Mouse (Mus musculus) ES-E14 (cell line): Measurements from ENCODE around the gene Kprp. TPM values are rescaled to one million over a fixed set of nuclear protein-coding genes. Genes with fewer than 3 reads are reported as not detected.
A peak's percentile ranks its signal among the peaks of the same experiment; 100 is the strongest.
"Not testable (repeated sequence)": the region's sequence is repeated elsewhere in the genome, so short reads cannot be mapped to it uniquely, and the experiment has no call there.

Source experiments
- DNase-seq: peaks from one replicate; pipeline ENCODE4 v3.0.0-alpha.2; 2013; ENCODE audit warnings: low read depth, low spot score
- H3K27ac ChIP-seq: 2 replicates; pipeline ENCODE4 v1.5.1; 2012; ENCODE audit warnings: low read depth, mild to moderate bottlenecking, low read length, moderate library complexity, mixed read lengths; ENCODE audit not compliant: poor library complexity, insufficient read depth, severe bottlenecking
- H3K36me3 ChIP-seq: 2 replicates; pipeline ENCODE4 v1.6.1; 2012; ENCODE audit warnings: mild to moderate bottlenecking, low read length, moderate library complexity, mixed read lengths; ENCODE audit not compliant: control insufficient read depth, poor library complexity, insufficient read depth, severe bottlenecking
- H3K4me1 ChIP-seq, 2 experiments: fragments of 150-350 bp in 1 of 2; sonication (generic) in 1 of 2; 2 replicates each; pipeline ENCODE4 v1.6.1; 2012; ENCODE audit warnings: low read length in 2 of 2, mild to moderate bottlenecking in 1 of 2, mixed read lengths in 1 of 2; ENCODE audit not compliant: control insufficient read depth in 2 of 2, insufficient read depth in 2 of 2, poor library complexity in 1 of 2
- H3K4me3 ChIP-seq, 2 experiments: fragments of 150-350 bp in 1 of 2; sonication (generic) in 1 of 2; 2 replicates each; pipeline ENCODE4 v1.5.1; 2012; ENCODE audit warnings: low read length in 2 of 2, low read depth in 1 of 2, mild to moderate bottlenecking in 1 of 2, mixed read lengths in 1 of 2; ENCODE audit not compliant: insufficient read depth in 1 of 2, poor library complexity in 1 of 2, severe bottlenecking in 1 of 2
- H3K9ac ChIP-seq: 2 replicates; pipeline ENCODE4 v1.6.1; 2012; ENCODE audit warnings: low read depth, mild to moderate bottlenecking, low read length, mixed read lengths; ENCODE audit not compliant: poor library complexity, insufficient read depth, severe bottlenecking
- H3K9me3 ChIP-seq: fragments of 150-350 bp; sonication (generic); 2 replicates; pipeline ENCODE4 v1.6.1; 2012; ENCODE audit warnings: low read depth, mild to moderate bottlenecking, low read length; ENCODE audit not compliant: control insufficient read depth, insufficient read depth
- CHD2 ChIP-seq: IDR thresholded peaks from 2 replicates; pipeline ENCODE4 v1.6.1; 2014; ENCODE audit warnings: mild to moderate bottlenecking, low read depth, low read length, inconsistent platforms
- HCFC1 ChIP-seq: IDR thresholded peaks from 2 replicates; pipeline ENCODE4 v1.6.1; 2012; ENCODE audit warnings: low read length, inconsistent platforms, borderline replicate concordance; ENCODE audit not compliant: insufficient read depth
- MAFK ChIP-seq: IDR thresholded peaks from 2 replicates; pipeline ENCODE4 v1.6.1; 2014; ENCODE audit warnings: mild to moderate bottlenecking, low read depth, low read length, inconsistent platforms; ENCODE audit not compliant: insufficient read depth
- ZC3H11A ChIP-seq: IDR thresholded peaks from 2 replicates; pipeline ENCODE4 v1.6.1; 2012; ENCODE audit warnings: low read depth, mild to moderate bottlenecking, inconsistent platforms, low read length, borderline replicate concordance
- ZNF384 ChIP-seq: IDR thresholded peaks from 2 replicates; pipeline ENCODE4 v1.6.1; 2012; ENCODE audit warnings: low read depth, low read length, inconsistent platforms
- in situ Hi-C, 2 experiments: fragments of 600-800 bp; cut with MboI; formaldehyde crosslinking; loops; one replicate each; pipeline ENCODE4 v1.15.1; 2025; ENCODE audit warnings: low sequenced_read_pairs in 2 of 2, inconsistent platforms in 1 of 2; ENCODE audit not compliant: unreplicated experiment in 2 of 2
- total RNA-seq: library from RNA; depleted of rRNA; stranded (reverse); fragments of 300-350 nt; gene quantifications from 2 replicates; pipeline ENCODE4 v1.2.3, GENCODE M21; 2012; rRNA removed

The Kprp gene
- total RNA-seq, result not detected in 2 replicates

DNA sequence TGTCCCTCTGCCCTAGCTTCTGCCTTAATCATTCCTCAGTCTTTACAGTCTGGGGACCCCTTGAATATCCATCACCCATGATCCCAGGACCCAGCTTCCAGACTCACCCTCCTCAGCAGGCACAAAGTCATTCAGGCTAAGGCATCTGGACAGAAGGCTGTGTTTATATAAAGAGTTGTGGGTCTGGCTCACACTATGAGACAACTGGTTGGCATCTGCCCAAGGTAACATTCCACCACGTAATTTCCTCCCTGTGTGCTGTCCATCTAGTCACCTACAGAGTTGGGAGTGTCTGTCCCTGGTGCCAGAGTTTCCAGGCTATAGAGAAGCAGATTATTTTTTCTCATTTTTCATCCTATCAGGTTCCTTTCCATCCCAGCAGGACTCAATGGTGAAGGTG is at the start of gene Kprp:
Gene Kprp (minus strand): TSS at position 140 of the 400 bp plus-strand sequence.
- no peak for DNase-seq
- in situ Hi-C loops, result no loop called here
- Histone ChIP-seq H3K27ac (no peak within 1 kb of the TSS), H3K9ac (no peak within 1 kb of the TSS), H3K4me3 (no peak within 1 kb of the TSS), H3K36me3 (no peaks in the 10 kb centered on the region), H3K4me1 (no peaks in the 10 kb centered on the region), H3K9me3 (no peaks in the 10 kb centered on the region)
- no peak for TF ChIP-seq ZC3H11A
- TF ChIP-seq CHD2, result no peak
- TF ChIP-seq ZNF384, result no peak
- no peak for TF ChIP-seq HCFC1
- TF ChIP-seq MAFK, result no peak

DNA sequence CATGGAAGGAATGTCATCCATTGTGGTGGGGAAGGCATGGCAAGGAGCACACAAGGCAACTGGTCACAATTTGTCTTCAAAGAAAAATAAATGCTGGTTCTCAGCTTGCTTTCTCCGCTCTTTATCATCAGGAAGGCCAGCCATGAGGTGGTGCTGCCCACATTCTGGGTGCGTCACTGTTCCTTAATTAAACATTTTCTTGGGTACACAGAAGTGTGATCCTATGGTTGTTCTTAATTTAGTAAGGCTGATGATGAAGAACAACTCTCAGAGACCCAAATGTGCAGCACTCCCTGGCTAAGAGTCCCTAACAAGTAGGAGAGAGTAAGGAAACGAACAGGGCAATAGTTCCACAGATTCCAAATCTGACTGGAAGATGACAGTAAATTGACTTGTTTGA is 47.1 kb upstream of the Kprp start:
- TF ChIP-seq ZNF384 (no peak), CHD2 (no peak), ZC3H11A (no peak)
- in situ Hi-C loops, result no loop called here

DNA sequence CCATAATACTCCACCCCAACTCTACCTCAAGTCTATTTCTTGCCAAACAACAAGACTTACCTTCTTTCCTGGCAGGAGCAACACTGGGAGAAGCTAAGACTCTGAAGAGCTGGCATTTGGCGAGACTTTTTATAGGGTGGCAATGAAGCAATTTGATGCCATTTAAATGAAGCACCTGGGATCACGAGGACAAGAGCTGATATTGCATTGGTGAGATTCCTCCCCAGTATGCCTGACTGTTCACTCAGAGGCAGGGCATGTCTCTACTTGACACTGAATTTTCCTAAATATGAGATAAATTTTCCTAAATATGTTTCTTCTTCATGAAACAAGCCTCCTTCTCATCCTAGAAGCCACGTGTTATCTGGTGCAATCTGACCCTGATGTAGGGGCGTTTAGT is 43.1 kb upstream of the Kprp start, which contains the start of gene 2310050C09Rik:
Gene 2310050C09Rik (minus strand): TSS at position 101 of the 400 bp plus-strand sequence.
- no peak within 1 kb of the TSS for H3K4me3 ChIP-seq
- no peaks in the 10 kb centered on the region for H3K9me3 ChIP-seq
- no peak within 1 kb of the TSS for H3K27ac ChIP-seq
- H3K4me1 ChIP-seq, result no peaks in the 10 kb centered on the region
- H3K36me3 ChIP-seq, result no peaks in the 10 kb centered on the region
- in situ Hi-C loops, result no loop called here
- no peak within 1 kb of the TSS for H3K9ac ChIP-seq
- TF ChIP-seq HCFC1, result no peak
- DNase-seq, result no peak

More for the DNA sequence above, 47.1 kb upstream of the Kprp start:
- Histone ChIP-seq H3K36me3 (no peaks in the 10 kb centered on the region), H3K4me3 (no peak overlapping the region), H3K9me3 (no peaks in the 10 kb centered on the region), H3K4me1 (no peaks in the 10 kb centered on the region), H3K27ac (no peak overlapping the region), H3K9ac (no peak overlapping the region)
- DNase-seq, result no peak

DNA sequence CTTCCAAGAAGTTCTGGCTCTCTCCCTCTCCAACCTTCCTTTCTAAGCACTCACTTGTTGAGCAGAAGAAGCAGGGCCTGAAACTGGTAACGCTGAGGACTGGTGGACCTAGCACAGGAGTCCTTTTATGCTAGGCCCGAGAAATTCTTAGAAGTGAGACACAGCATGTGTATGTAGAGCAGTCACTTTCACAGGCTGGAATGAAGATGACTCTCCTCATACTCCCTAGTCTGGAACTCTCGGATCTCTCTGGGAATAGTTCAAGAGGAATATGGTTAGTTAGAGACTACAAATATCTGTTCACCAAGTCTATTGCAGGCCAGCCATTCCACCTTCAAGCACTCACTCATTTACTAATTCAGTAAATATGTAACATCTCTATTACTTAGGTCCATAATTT is 24.1 kb upstream of the Kprp start, which contains the start of gene Lce1l:
Gene Lce1l (minus strand): TSS at position 101 of the 400 bp plus-strand sequence.
- H3K36me3 ChIP-seq, result no peaks in the 10 kb centered on the region
- DNase-seq, result no peak
- no peak within 1 kb of the TSS for H3K27ac ChIP-seq
- no peaks in the 10 kb centered on the region for H3K4me1 ChIP-seq
- H3K4me3 ChIP-seq, result no peak within 1 kb of the TSS
- in situ Hi-C loops, result no loop called here
- no peak within 1 kb of the TSS for H3K9ac ChIP-seq
- H3K9me3 ChIP-seq, result no peaks in the 10 kb centered on the region
- TF ChIP-seq ZC3H11A (no peak), HCFC1 (no peak), ZNF384 (no peak), MAFK (no peak), CHD2 (no peak)

DNA sequence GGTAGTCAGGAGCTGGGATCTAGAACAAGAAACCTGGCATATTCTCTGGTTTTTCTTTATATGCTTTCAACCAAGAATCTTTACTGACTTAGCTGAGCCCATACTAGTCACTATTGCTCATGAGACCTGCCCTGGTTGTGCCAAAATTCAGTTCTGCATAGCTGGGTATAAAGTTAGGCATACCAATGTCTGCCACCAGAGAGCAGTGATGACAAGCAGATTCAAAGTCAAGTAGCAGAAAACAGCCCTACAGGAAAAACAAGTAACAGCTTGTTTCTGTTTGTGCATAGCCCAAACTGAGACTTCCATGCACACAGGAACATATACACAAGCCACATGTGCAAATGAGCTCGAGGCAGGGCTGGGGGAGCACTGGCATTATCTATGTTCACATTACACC is 1.2 kb downstream of the Kprp start:
- no peaks in the 10 kb centered on the region for H3K9me3 ChIP-seq
- in situ Hi-C loops, result no loop called here
- no peaks in the 10 kb centered on the region for H3K4me1 ChIP-seq
- no peak for DNase-seq
- no peak overlapping the region for H3K27ac ChIP-seq
- no peaks in the 10 kb centered on the region for H3K36me3 ChIP-seq
- TF ChIP-seq HCFC1 (no peak), MAFK (no peak), ZC3H11A (no peak), CHD2 (no peak), ZNF384 (no peak)
- no peak overlapping the region for H3K9ac ChIP-seq
- no peak overlapping the region for H3K4me3 ChIP-seq

DNA sequence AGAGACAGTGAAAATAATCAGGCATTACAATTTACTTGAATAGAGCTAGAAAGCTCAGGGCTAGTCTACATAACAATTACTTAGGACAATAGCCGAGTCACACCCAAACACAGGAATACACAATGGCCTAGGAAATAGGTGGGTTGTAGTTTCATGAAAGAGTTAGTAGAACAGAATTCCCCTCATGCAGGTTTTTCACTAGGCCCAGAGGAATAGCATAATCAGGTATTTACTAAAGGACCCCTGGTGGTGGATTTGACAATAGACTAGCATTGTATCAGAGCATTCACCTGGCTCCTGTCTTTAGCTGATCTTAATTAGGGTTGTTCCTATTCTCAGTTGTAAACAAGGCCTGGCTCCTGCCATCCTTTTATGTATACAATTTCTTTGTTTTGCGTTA is 11.0 kb downstream of the Kprp start:
- H3K4me3 ChIP-seq, in situ Hi-C loops, H3K27ac ChIP-seq, H3K4me1 ChIP-seq, H3K9ac ChIP-seq, H3K36me3 ChIP-seq, H3K9me3 ChIP-seq: not testable (repeated sequence)
- peak; percentile 52 for DNase-seq
